ENCODE assay signal across 7 mouse cellular contexts in genomic region chr5:123974616-123975111, GRCm38 (mm10). TPM values are rescaled to one million over a fixed set of nuclear protein-coding genes. Genes with fewer than 3 reads are reported as not detected.
DNase-seq lines count a peak whose midpoint lies in the region; ATAC-seq lines count a peak whose summit lies in the region.

No protein-coding gene starts in this region.

- DNase-seq in urinary bladder, postnatal 14 days (ENCODE audit: low spot score) = peak; percentile 60
- no peak for DNase-seq in urinary bladder, postnatal 25 days (ENCODE audit: low spot score)
- peak; percentile 60 for DNase-seq in forebrain, embryonic 14.5 days (ENCODE audit: low spot score)
- DNase-seq in layer of hippocampus, postnatal 14 days (ENCODE audit: low spot score in 2 of 2) = no peak
- no peak for DNase-seq in adrenal gland, adult 2 months

- H3K36me3 ChIP-seq in forebrain, embryonic 14.5 days (ENCODE audit: control insufficient read depth, insufficient read depth, low read length) = no peaks in the 10 kb centered on the region
- no peaks in the 10 kb centered on the region for H3K36me3 ChIP-seq in limb, embryonic 12.5 days
- H3K36me3 ChIP-seq in midbrain, embryonic 15.5 days (replicated peaks) = no peaks in the 10 kb centered on the region

- no peaks in the 10 kb centered on the region for H3K27me3 ChIP-seq in forebrain, embryonic 14.5 days (replicated peaks; ENCODE audit: control insufficient read depth, insufficient read depth, low read length)
- H3K27me3 ChIP-seq in limb, embryonic 12.5 days = peaks cover 39% of the 10 kb centered on the region
- 0 out of 2 replicates have a peak, but pooled peaks cover 3% of the 10 kb centered on the region for H3K27me3 ChIP-seq in midbrain, embryonic 15.5 days (replicated peaks)

- H3K9me3 ChIP-seq in forebrain, embryonic 14.5 days (replicated peaks; ENCODE audit: control insufficient read depth, low read length) = no peaks in the 10 kb centered on the region
- H3K9me3 ChIP-seq in limb, embryonic 12.5 days = no peaks in the 10 kb centered on the region
- no peaks in the 10 kb centered on the region for H3K9me3 ChIP-seq in midbrain, embryonic 15.5 days

- H3K4me2 ChIP-seq in forebrain, embryonic 14.5 days (ENCODE audit: low read length) = peak overlapping the region; percentile 90
- peak overlapping the region; percentile 90 for H3K4me2 ChIP-seq in limb, embryonic 12.5 days
- peak overlapping the region; percentile 90 for H3K4me2 ChIP-seq in midbrain, embryonic 15.5 days

- H3K27ac ChIP-seq in forebrain, embryonic 14.5 days (ENCODE audit: low read depth, low read length) = no peak overlapping the region
- no peak overlapping the region for H3K27ac ChIP-seq in limb, embryonic 12.5 days
- no peak overlapping the region for H3K27ac ChIP-seq in midbrain, embryonic 15.5 days

- ATAC-seq in forebrain, embryonic 14.5 days = no peak
- ATAC-seq in limb, embryonic 12.5 days (ENCODE audit: insufficient number of reproducible peaks, insufficient read depth, low FRiP score, low TSS enrichment, low read depth) = no peak
- no peak for ATAC-seq in midbrain, embryonic 15.5 days (replicated peaks)

- peak overlapping the region; percentile 81 for H3K9ac ChIP-seq in forebrain, embryonic 14.5 days (ENCODE audit: low read length)
- no peak overlapping the region for H3K9ac ChIP-seq in limb, embryonic 12.5 days (replicated peaks)
- H3K9ac ChIP-seq in midbrain, embryonic 15.5 days = no peak overlapping the region; the same call in 1 of the 2 replicates

- 18% methylated on average over 11 of the region's 11 CpGs for WGBS in forebrain, embryonic 14.5 days
- 25% methylated on average over 11 of the region's 11 CpGs for WGBS in limb, embryonic 12.5 days
- 27% methylated on average over 11 of the region's 11 CpGs for WGBS in midbrain, embryonic 15.5 days

- peaks cover 8% of the 10 kb centered on the region; the same call in 1 of the 2 replicates for H3K4me1 ChIP-seq in forebrain, embryonic 14.5 days (ENCODE audit: control insufficient read depth, insufficient read depth, low read length)
- H3K4me1 ChIP-seq in limb, embryonic 12.5 days (replicated peaks) = peaks cover 33% of the 10 kb centered on the region
- H3K4me1 ChIP-seq in midbrain, embryonic 15.5 days = peaks cover 16% of the 10 kb centered on the region

- H3K4me3 ChIP-seq in forebrain, embryonic 14.5 days (ENCODE audit: low read depth, low read length) = peak overlapping the region; percentile 76
- H3K4me3 ChIP-seq in limb, embryonic 12.5 days (replicated peaks) = peak overlapping the region; percentile 73
- H3K4me3 ChIP-seq in midbrain, embryonic 15.5 days = peak overlapping the region; percentile 64

RNA-seq across cellular contexts. Expression of gene Hip1r, which starts 1.2 kb away (rescaled TPM):
- polyA plus RNA-seq in forebrain, embryonic 14.5 days (2014; fragmentation: Nextera tagmentation; extraction: Ambion mirVana) = 12.4 and 27.1 TPM in 2 replicates
- 7.9 and 9.9 TPM in 2 replicates for polyA plus RNA-seq in limb, embryonic 12.5 days (2016; fragmentation: Nextera tagmentation; extraction: Ambion mirVana)
- 29.8 and 30.7 TPM in 2 replicates for polyA plus RNA-seq in midbrain, embryonic 15.5 days (2015; fragmentation: Nextera tagmentation; extraction: Ambion mirVana)
- 10 to 100 TPM; 61.2 to 63.8 TPM for total RNA-seq in layer of hippocampus, postnatal 14 days (2021)
- 10 to 100 TPM; 16.4 to 19.3 TPM for total RNA-seq in adrenal gland, adult 2 months (2021)
- polyA plus RNA-seq in adrenal gland, adult 2 months (2012; rRNA removed) = 6.5 and 10.4 TPM in 2 replicates

RNA-seq across cellular contexts. Expression of gene Ccdc62, which starts 44.2 kb away (rescaled TPM):
- polyA plus RNA-seq in forebrain, embryonic 14.5 days (2014; fragmentation: Nextera tagmentation; extraction: Ambion mirVana) = 4.3 and 5.3 TPM in 2 replicates
- polyA plus RNA-seq in limb, embryonic 12.5 days (2016; fragmentation: Nextera tagmentation; extraction: Ambion mirVana) = 5.9 and 7.5 TPM in 2 replicates
- polyA plus RNA-seq in midbrain, embryonic 15.5 days (2015; fragmentation: Nextera tagmentation; extraction: Ambion mirVana) = 4.4 and 6.7 TPM in 2 replicates
- 1 to 10 TPM; 2.4 to 2.6 TPM for total RNA-seq in layer of hippocampus, postnatal 14 days (2021)
- 1 to 10 TPM; 2.4 to 5.7 TPM for total RNA-seq in adrenal gland, adult 2 months (2021)
- 2.4 and 3.2 TPM in 2 replicates for polyA plus RNA-seq in adrenal gland, adult 2 months (2012; rRNA removed)

RNA-seq across cellular contexts. Expression of gene Gm43518, which starts 47.4 kb away (rescaled TPM):
- polyA plus RNA-seq in forebrain, embryonic 14.5 days (2014; fragmentation: Nextera tagmentation; extraction: Ambion mirVana) = 0.70 and 0.88 TPM in 2 replicates
- polyA plus RNA-seq in limb, embryonic 12.5 days (2016; fragmentation: Nextera tagmentation; extraction: Ambion mirVana) = 1.8 and 2.1 TPM in 2 replicates
- polyA plus RNA-seq in midbrain, embryonic 15.5 days (2015; fragmentation: Nextera tagmentation; extraction: Ambion mirVana) = 5.4 and 7.6 TPM in 2 replicates
- 1 to 10 TPM in 1 of 2 experiments, under 1 TPM in 1; 0.65 to 1.5 TPM for total RNA-seq in layer of hippocampus, postnatal 14 days (2021)
- total RNA-seq in adrenal gland, adult 2 months (2021) = 1 to 10 TPM; 1.9 to 2.0 TPM
- not detected in 2 replicates for polyA plus RNA-seq in adrenal gland, adult 2 months (2012; rRNA removed)

RNA-seq across cellular contexts. Expression of gene Vps37b, which starts 57.4 kb away (rescaled TPM):
- 70.5 and 86.6 TPM in 2 replicates for polyA plus RNA-seq in forebrain, embryonic 14.5 days (2014; fragmentation: Nextera tagmentation; extraction: Ambion mirVana)
- 40.7 and 41.6 TPM in 2 replicates for polyA plus RNA-seq in limb, embryonic 12.5 days (2016; fragmentation: Nextera tagmentation; extraction: Ambion mirVana)
- 66.7 and 73.7 TPM in 2 replicates for polyA plus RNA-seq in midbrain, embryonic 15.5 days (2015; fragmentation: Nextera tagmentation; extraction: Ambion mirVana)
- total RNA-seq in layer of hippocampus, postnatal 14 days (2021) = 10 to 100 TPM; 35.9 to 41.0 TPM
- total RNA-seq in adrenal gland, adult 2 months (2021) = 100 to 1,000 TPM in 1 of 2 experiments, 10 to 100 TPM in 1; 65.8 to 146 TPM
- 198 and 208 TPM in 2 replicates for polyA plus RNA-seq in adrenal gland, adult 2 months (2012; rRNA removed)

Comparison
In these comparisons a context has a peak if more than half of its experiments do, and no peak if none do; other contexts are left out.
1. DNase-seq: peak in urinary bladder, postnatal 14 days (single experiment) and forebrain, embryonic 14.5 days (single experiment); none in urinary bladder, postnatal 25 days (single experiment), layer of hippocampus, postnatal 14 days (0 of 2) and adrenal gland, adult 2 months (single experiment).
2. Peak in every context shown above with its lines, with median percentiles within 50 percentile points of each other: H3K4me2 ChIP-seq and H3K4me3 ChIP-seq.